Mouse (Mus musculus): ENCODE measurements around the gene Xlr3b. TPM values are rescaled to one million over a fixed set of nuclear protein-coding genes. Genes with fewer than 3 reads are reported as not detected.
A peak's percentile ranks its signal among the peaks of the same experiment; 100 is the strongest.
"Not testable (repeated sequence)": the region's sequence is repeated elsewhere in the genome, so short reads cannot be mapped to it uniquely, and the experiment has no call there.

Gene Xlr3b
- polyA plus RNA-seq (2012; ENCODE audit: insufficient read depth, low replicate concordance): 0.17 TPM in 1 of 2 replicates, not detected in the other

DNA sequence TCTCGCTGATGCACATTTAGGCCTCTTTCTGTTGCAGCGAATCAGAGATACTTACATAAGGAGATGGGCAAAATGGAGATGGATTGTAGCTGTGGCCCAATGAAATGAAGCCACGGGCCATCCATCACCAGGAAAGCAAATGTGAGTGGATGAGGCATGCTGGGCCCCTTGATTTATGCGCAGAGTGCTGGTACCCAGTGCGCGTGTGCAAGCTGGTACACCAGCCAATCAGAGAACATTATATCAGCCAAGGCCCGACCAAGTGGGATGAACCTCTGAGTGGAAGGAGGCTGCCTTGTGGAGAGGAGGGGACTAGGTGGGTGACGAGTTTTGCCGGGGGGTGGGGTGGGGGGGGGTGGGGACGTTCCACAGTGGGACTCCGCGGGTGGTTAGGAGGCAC is at the start of gene Xlr3b:
Gene Xlr3b (plus strand): TSS at position 274 of the 400 bp plus-strand sequence.
- not testable (repeated sequence) for H3K9me3 ChIP-seq; H3K4me3 ChIP-seq (replicated peaks); H3K4me1 ChIP-seq; H3K27me3 ChIP-seq (replicated peaks); H3K36me3 ChIP-seq (replicated peaks; ENCODE audit: low read length)

DNA sequence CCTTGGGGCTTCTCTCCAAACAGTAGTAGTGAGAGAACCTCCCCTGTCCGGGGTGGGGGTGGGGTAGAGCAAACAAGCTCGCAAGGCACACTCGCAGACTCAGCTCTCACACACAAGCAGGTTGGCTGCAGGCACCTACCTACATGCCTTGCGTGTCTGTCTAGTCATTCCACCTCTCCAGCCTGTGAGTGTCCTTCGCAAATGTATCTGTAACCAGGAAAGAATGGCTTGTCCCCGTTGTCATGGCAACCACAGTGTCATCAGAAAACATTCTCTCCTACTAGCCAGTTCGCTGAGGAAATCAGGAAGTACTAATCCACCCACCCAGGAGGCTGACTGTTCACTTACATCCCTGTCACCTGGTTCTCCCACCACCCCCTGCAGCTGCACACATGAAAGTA is 48.8 kb upstream of the Xlr3b start:
- H3K36me3 ChIP-seq (replicated peaks; ENCODE audit: low read length); H3K4me1 ChIP-seq; H3K27me3 ChIP-seq (replicated peaks); H3K9me3 ChIP-seq; H3K4me3 ChIP-seq (replicated peaks): not testable (repeated sequence)

DNA sequence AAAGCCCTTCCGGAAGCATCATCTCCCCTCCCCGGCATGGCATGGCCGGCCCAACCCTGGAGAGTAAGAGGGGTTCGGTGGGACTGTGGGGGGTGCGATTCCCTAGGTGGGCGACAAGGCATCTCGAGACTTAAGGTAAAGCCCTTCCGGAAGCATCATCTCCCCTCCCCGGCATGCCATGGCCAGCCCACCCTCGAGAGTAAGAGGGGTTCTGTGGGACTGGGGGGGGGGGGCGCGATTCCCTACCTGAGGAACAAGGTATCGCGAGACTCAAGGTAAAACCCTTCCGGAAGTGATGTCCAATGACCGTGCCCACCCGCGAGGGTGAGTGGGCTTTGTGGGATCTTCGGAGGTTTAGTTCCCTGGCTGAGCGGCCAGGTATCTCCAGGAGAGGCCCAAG is 43.5 kb upstream of the Xlr3b start, which contains the start of gene Xlr5b:
Gene Xlr5b (plus strand): TSS at position 301 of the 400 bp plus-strand sequence.
- not testable (repeated sequence) for H3K9me3 ChIP-seq; H3K4me3 ChIP-seq (replicated peaks); H3K27me3 ChIP-seq (replicated peaks); H3K36me3 ChIP-seq (replicated peaks; ENCODE audit: low read length); H3K4me1 ChIP-seq

DNA sequence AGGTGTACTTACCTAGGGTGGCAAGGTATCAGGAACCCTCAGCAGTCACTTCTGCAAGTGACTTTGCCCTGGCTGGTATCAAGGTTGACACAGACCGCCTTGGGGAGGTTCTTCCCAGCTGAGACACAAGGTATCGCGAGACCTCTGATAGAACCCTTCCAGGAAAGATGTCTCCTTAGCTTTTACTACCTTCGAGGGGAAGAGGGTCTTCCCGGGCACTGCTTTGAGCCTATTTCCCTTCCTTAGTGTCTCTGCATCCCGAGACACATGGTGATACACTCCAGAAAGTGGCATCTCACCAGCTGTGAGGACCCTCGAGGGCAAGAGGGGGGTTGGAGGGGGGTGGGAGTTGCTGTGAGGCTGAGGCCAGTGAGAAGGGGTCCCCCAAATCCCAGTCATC is 42.7 kb upstream of the Xlr3b start, which contains the start of gene DXBay18:
Gene DXBay18 (minus strand): TSS at position 101 of the 400 bp plus-strand sequence.
- H3K4me1 ChIP-seq; H3K4me3 ChIP-seq (replicated peaks); H3K36me3 ChIP-seq (replicated peaks; ENCODE audit: low read length); H3K9me3 ChIP-seq; H3K27me3 ChIP-seq (replicated peaks): not testable (repeated sequence)

DNA sequence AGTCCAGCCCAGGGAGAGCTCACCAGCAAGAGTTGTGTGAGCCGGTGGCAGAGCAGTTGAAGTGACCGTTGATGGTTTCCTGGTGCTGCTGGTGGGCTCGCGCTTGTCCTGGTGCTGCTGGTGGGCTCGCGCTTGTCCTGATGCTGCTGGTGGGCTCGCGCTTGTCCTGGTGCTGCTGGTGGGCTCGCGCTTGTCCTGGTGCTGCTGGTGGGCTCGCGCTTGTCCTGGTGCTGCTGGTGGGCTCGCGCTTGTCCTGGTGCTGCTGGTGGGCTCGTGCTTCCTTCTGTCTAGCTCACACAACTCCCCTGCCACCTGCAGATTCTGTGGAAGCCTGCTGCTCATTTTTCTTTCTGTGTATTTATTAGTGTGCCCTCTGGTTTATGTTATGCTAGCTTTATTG is 15.1 kb upstream of the Xlr3b start, which contains the start of gene Spin2d:
Gene Spin2d (minus strand): TSS at position 101 of the 400 bp plus-strand sequence.
- H3K27me3 ChIP-seq (replicated peaks); H3K36me3 ChIP-seq (replicated peaks; ENCODE audit: low read length); H3K4me3 ChIP-seq (replicated peaks); H3K4me1 ChIP-seq; H3K9me3 ChIP-seq: not testable (repeated sequence)

DNA sequence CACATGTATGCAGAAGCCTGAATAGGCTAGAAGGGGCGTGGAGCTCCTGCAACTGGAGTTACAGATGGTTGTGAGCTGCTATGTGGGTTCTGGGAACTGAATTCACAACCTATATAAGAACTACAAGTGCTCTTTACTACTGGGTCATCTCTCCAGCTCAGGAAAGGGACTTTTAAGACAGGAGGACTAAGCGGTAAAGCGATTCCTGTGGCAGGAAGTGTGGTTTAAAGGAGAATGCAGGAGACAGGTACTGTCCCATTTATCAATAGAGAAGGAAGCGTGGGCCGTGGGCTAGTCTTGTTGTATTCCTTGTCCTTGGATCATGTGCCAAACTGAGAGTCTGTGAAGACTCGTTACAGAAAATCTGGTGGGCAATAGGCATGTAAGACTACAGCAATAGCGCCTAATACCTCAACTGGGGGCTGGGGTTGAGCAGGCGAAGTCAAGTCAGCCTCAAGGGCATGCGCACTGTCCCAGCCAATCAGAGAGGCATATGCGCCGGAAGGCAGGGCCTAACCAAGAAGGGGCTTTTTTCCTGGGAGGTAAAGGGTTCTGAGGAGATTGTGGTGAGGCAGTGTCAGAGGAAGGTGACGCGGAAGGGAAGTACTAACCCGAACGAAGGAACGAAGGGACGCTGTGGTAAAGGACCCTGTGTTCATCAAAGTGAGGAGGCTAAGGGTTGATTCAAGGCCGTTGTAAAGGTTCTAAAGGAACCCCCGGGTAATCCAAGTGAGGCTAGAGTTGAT is 22.0 kb downstream of the Xlr3b start, which contains the start of gene Xlr4b:
Gene Xlr4b (plus strand): TSS at position 515 of the 746 bp plus-strand sequence.
- H3K4me1 ChIP-seq; H3K27me3 ChIP-seq (replicated peaks); H3K4me3 ChIP-seq (replicated peaks); H3K36me3 ChIP-seq (replicated peaks; ENCODE audit: low read length); H3K9me3 ChIP-seq: not testable (repeated sequence)

DNA sequence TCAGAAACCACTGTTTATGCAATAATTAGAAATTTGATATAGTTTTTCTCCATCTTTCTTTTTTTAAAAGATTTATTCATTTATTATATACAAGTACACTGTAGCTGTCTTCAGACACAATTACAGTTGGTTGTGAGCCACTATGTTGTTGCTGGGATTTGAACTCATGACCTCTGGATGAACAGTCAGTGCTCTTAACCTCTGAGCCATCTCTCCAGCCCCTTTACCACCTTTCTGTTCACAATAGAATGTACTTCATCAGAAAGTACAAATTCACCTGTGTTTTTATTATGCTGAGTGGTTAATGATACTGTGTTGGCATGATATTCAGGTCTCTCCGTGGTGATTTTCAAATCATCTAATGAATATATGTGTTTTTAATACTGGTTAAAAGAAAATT is 33.4 kb downstream of the Xlr3b start:
- Histone ChIP-seq H3K36me3 (replicated peaks; ENCODE audit: low read length) (no peaks in the 10 kb centered on the region), H3K4me1 (peaks cover 5% of the 10 kb centered on the region), H3K27me3 (replicated peaks) (peaks cover 14% of the 10 kb centered on the region), H3K9me3 (no peaks in the 10 kb centered on the region), H3K4me3 (replicated peaks) (no peak overlapping the region)
- no peak for TF ChIP-seq FLI1 (IDR thresholded peaks at IDR 0.05; ENCODE audit: low read length)
- TF ChIP-seq GATA1 (IDR thresholded peaks at IDR 0.05; ENCODE audit: borderline replicate concordance, low read length): no peak

DNA sequence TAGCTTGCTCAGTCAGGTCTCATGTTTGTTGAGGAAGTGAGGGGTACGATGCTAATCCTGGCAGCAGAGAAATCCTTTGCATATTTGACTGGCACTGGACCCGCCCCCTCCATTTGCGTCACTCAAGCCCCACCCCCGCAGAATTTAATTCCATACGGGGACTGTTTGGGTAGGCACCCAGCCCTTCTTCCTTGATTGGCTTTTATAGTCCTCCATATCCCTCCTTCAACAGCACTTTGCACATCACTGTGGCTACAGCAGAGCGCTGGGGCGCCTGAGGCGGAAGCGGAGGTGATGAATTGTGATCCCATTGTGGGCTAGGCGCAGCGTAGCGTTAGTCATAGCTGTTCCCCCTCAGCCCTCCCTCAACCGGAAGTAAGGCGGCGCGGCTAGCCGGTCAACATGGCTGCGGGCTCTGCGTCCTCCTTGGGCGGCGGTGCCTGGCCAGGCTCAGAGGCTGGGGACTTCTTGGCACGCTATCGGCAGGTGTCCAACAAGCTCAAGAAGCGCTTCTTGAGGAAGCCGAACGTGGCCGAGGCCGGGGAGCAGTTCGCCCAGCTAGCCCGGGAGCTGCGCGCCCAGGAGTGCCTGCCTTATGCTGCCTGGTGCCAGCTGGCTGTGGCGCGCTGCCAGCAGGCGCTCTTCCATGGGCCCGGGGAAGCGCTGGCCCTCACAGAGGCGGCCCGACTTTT is 36.1 kb downstream of the Xlr3b start, which contains the start of gene F8a:
Gene F8a (plus strand): TSS at position 378 of the 692 bp plus-strand sequence.
- TF ChIP-seq GATA1 (IDR thresholded peaks at IDR 0.05; ENCODE audit: borderline replicate concordance, low read length): no peak
- TF ChIP-seq FLI1 (IDR thresholded peaks at IDR 0.05; ENCODE audit: low read length): no peak
- peak within 1 kb of the TSS; percentile 95 for H3K4me3 ChIP-seq (replicated peaks)
- H3K4me1 ChIP-seq: peaks cover 5% of the 10 kb centered on the region
- H3K27me3 ChIP-seq (replicated peaks): peaks cover 15% of the 10 kb centered on the region
- no peaks in the 10 kb centered on the region for H3K36me3 ChIP-seq (replicated peaks; ENCODE audit: low read length)
- H3K9me3 ChIP-seq: no peaks in the 10 kb centered on the region

DNA sequence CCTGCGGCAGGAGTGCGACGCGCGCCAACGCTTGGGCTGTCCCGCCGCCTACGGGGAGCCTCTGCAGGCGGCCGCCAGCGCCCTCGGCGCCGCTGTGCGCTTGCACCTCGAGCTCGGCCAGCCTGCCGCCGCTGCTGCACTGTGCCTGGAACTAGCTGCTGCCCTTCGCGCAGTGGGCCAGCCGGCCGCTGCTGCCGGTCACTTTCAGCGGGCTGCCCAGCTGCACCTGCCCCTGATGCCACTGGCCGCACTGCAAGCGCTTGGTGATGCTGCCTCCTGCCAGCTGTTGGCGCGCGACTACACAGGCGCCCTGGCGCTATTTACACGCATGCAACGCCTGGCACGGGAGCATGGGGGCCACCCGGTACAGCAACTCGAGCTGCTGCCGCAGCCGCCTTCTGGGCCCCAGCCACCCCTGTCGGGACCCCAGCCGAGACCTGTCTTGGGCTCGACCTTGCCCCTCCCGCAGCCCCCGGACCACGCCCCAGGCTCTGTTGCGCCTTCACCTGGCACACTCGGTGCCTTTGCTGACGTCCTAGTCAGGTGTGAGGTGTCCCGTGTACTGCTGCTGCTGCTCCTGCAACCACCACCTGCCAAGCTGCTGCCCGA is 36.7 kb downstream of the Xlr3b start:
- Histone ChIP-seq H3K27me3 (replicated peaks) (peaks cover 15% of the 10 kb centered on the region), H3K4me3 (replicated peaks) (peak overlapping the region; percentile 95), H3K9me3 (no peaks in the 10 kb centered on the region), H3K36me3 (replicated peaks; ENCODE audit: low read length) (no peaks in the 10 kb centered on the region), H3K4me1 (peaks cover 5% of the 10 kb centered on the region)
- TF ChIP-seq GATA1 (IDR thresholded peaks at IDR 0.05; ENCODE audit: borderline replicate concordance, low read length): no peak
- TF ChIP-seq FLI1 (IDR thresholded peaks at IDR 0.05; ENCODE audit: low read length): no peak

DNA sequence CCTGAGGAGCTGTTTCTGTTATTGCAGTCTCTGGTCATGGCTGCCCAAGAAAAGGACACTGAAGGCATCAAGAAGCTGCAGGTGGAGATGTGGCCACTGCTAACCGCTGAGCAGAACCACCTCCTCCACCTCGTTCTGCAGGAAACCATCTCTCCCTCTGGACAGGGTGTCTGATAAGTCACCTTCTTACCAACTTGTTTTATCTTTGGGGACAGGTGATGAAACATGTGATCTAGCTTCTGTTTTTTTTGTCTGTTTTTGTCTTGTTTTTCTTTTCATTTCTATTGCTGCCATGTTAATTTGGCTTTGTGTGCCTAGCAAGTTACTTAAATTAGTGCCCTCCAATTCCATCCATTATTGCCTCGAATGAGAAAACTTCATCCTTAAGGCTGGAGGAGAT is 37.3 kb downstream of the Xlr3b start:
- H3K27me3 ChIP-seq (replicated peaks): peaks cover 15% of the 10 kb centered on the region
- peaks cover 5% of the 10 kb centered on the region for H3K4me1 ChIP-seq
- H3K36me3 ChIP-seq (replicated peaks; ENCODE audit: low read length): no peaks in the 10 kb centered on the region
- TF ChIP-seq FLI1 (IDR thresholded peaks at IDR 0.05; ENCODE audit: low read length): no peak
- no peak for TF ChIP-seq GATA1 (IDR thresholded peaks at IDR 0.05; ENCODE audit: borderline replicate concordance, low read length)
- H3K4me3 ChIP-seq (replicated peaks): peak overlapping the region; percentile 95
- no peaks in the 10 kb centered on the region for H3K9me3 ChIP-seq

DNA sequence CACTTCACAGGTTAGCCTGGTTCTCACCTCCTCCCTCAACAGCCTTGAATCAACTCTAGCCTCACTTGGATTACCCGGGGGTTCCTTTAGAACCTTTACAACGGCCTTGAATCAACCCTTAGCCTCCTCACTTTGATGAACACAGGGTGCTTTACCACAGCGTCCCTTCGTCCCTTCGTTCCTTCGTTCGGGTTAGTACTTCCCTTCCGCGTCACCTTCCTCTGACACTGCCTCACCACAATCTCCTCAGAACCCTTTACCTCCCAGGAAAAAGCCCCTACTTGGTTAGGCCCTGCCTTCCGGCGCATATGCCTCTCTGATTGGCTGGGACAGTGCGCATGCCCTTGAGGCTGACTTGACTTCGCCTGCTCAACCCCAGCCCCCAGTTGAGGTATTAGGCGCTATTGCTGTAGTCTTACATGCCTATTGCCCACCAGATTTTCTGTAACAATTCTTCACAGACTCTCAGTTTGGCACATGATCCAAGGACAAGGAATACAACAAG is 50.9 kb downstream of the Xlr3b start, which contains the start of gene Xlr4c:
Gene Xlr4c (minus strand): TSS at position 310 of the 505 bp plus-strand sequence.
- not testable (repeated sequence) for H3K36me3 ChIP-seq (replicated peaks; ENCODE audit: low read length); H3K4me1 ChIP-seq; H3K9me3 ChIP-seq; H3K4me3 ChIP-seq (replicated peaks); H3K27me3 ChIP-seq (replicated peaks)

Measured in megakaryocyte, embryonic 14.5 days (primary cell).